ENCODE assay signal across 7 mouse cellular contexts in genomic region chr15:85670789-85671700, GRCm38 (mm10).
DNase-seq lines count a peak whose midpoint lies in the region; ATAC-seq and TF ChIP-seq lines count a peak whose summit lies in the region.

No protein-coding gene starts in this region.

- peak; percentile 70 for ATAC-seq in intestine, embryonic 14.5 days (replicated peaks; ENCODE audit: low FRiP score, low TSS enrichment, low read depth)
- ATAC-seq in megakaryocyte progenitor cell, adult 5-6 weeks (replicated peaks; ENCODE audit: poor library complexity): peak; percentile 18

- peaks cover 15% of the 10 kb centered on the region; the same call in 1 of the 2 replicates for H3K4me1 ChIP-seq in intestine, embryonic 14.5 days (replicated peaks; ENCODE audit: control insufficient read depth, insufficient read depth, low read length)
- peaks cover 18% of the 10 kb centered on the region for H3K4me1 ChIP-seq in spleen, adult 2 months (ENCODE audit: control insufficient read depth, insufficient read depth, insufficient read length)

- TF ChIP-seq CTCF in spleen, adult 2 months (IDR thresholded peaks at IDR 0.05; ENCODE audit: extremely low read depth, insufficient read depth, insufficient read length, insufficient replicate concordance): no peak

- TF ChIP-seq POLR2A in spleen, adult 2 months (IDR thresholded peaks at IDR 0.05; ENCODE audit: low read depth, low read length): no peak

- intact Hi-C loops in gastrocnemius, postnatal 14 days (cut with DNase I; ENCODE audit: low total_unique reads): no loop called here
- intact Hi-C loops in left cerebral cortex, postnatal 25 days (cut with DNase I): loop anchor here (1.0 to 2.0 kb wide), 3 partner anchors 8 to 60 kb away; no protein-coding TSS in a partner anchor

- H3K27me3 ChIP-seq in intestine, embryonic 14.5 days (replicated peaks; ENCODE audit: control insufficient read depth, insufficient read depth, low read length): peaks cover 64% of the 10 kb centered on the region
- H3K27me3 ChIP-seq in spleen, adult 2 months (ENCODE audit: control insufficient read depth, insufficient read depth, low read length): peaks cover 20% of the 10 kb centered on the region

- peak overlapping the region; percentile 83 for H3K9ac ChIP-seq in intestine, embryonic 14.5 days (ENCODE audit: low read length)

- H3K36me3 ChIP-seq in intestine, embryonic 14.5 days (ENCODE audit: control insufficient read depth, insufficient read depth, low read length): 0 out of 2 replicates have a peak, but pooled peaks cover 3% of the 10 kb centered on the region
- no peaks in the 10 kb centered on the region; the same call in 1 of the 2 replicates for H3K36me3 ChIP-seq in spleen, adult 2 months (ENCODE audit: control insufficient read depth, insufficient read depth, low read length)

- no peaks in the 10 kb centered on the region for H3K9me3 ChIP-seq in intestine, embryonic 14.5 days (ENCODE audit: control insufficient read depth, low read length)

- peak overlapping the region; percentile 76 for H3K27ac ChIP-seq in intestine, embryonic 14.5 days (ENCODE audit: low read depth)
- H3K27ac ChIP-seq in spleen, adult 2 months (ENCODE audit: insufficient read depth, low read length): peak overlapping the region; percentile 75

- 1% methylated on average over 104 of the region's 141 CpGs for WGBS in intestine, embryonic 14.5 days
- WGBS in spleen, adult 2 months: 1% methylated on average over 129 of the region's 141 CpGs

- DNase-seq in adrenal gland, adult (ENCODE audit: inconsistent age in 2 of 2, low spot score in 1 of 2): peak; percentile 94 to 98
- peak; percentile 89 for DNase-seq in cerebellum, adult 9-11 months
- peak; percentile 91 for DNase-seq in gastrocnemius, postnatal 14 days
- peak; percentile 86 for DNase-seq in intestine, embryonic 14.5 days (ENCODE audit: low spot score)
- peak; percentile 85 to 87 for DNase-seq in left cerebral cortex, postnatal 25 days (ENCODE audit: low spot score in 2 of 2)
- no peak for DNase-seq in spleen, adult 2 months (ENCODE audit: low read depth in 1 of 2, low spot score in 2 of 2)

- peak overlapping the region; percentile 61 for H3K4me3 ChIP-seq in intestine, embryonic 14.5 days (ENCODE audit: low read depth, low read length)
- H3K4me3 ChIP-seq in spleen, adult 2 months (ENCODE audit: extremely low read depth, insufficient read depth, insufficient read length): peak overlapping the region; percentile 67

- H3K4me2 ChIP-seq in intestine, embryonic 14.5 days (ENCODE audit: low read length): peak overlapping the region; percentile 80

Comparison
In these comparisons a context has a peak if more than half of its experiments do, and no peak if none do; other contexts are left out.
1. DNase-seq: peak in adrenal gland, adult (2 of 2), cerebellum, adult 9-11 months (single experiment), gastrocnemius, postnatal 14 days (single experiment), intestine, embryonic 14.5 days (single experiment) and left cerebral cortex, postnatal 25 days (2 of 2); none in spleen, adult 2 months (0 of 2).